Mouse (Mus musculus) heart, embryonic 16.5 days (tissue): ENCODE data around the gene Fkbp11. TPM values are rescaled to one million over a fixed set of nuclear protein-coding genes. Genes with fewer than 3 reads are reported as not detected.
A peak's percentile ranks its signal among the peaks of the same experiment; 100 is the strongest.

Experiments used
- ATAC-seq: fragments of 200-750 bp; cut with Nextera tagmentation; replicated peaks from 2 replicates; pipeline ENCODE4 v1.8.0; 2017; ENCODE audit warnings: moderate number of reproducible peaks; ENCODE audit not compliant: insufficient read depth, low FRiP score; ENCODE audit errors: extremely low read depth
- H3K27ac ChIP-seq: fragments of 300-500 bp; sonication (generic); 2 replicates; pipeline ENCODE4 v1.5.1; 2014; ENCODE audit warnings: mild to moderate bottlenecking, low read length, control low read depth, moderate library complexity
- H3K27me3 ChIP-seq: fragments of 300-500 bp; sonication (generic); 2 replicates; pipeline ENCODE4 v1.6.1; 2014; ENCODE audit warnings: low read length, mixed read lengths; ENCODE audit not compliant: control insufficient read depth, insufficient read depth
- H3K36me3 ChIP-seq: fragments of 300-500 bp; sonication (generic); 2 replicates; pipeline ENCODE4 v1.6.1; 2014; ENCODE audit not compliant: control insufficient read depth, insufficient read depth
- H3K4me1 ChIP-seq: fragments of 300-500 bp; sonication (generic); 2 replicates; pipeline ENCODE4 v1.6.1; 2014; ENCODE audit warnings: low read length, mixed read lengths; ENCODE audit not compliant: control insufficient read depth, insufficient read depth
- H3K4me2 ChIP-seq: fragments of 300-500 bp; sonication (generic); 2 replicates; pipeline ENCODE4 v1.6.1; 2014; ENCODE audit warnings: low read depth, mild to moderate bottlenecking, control low read depth, low read length
- H3K4me3 ChIP-seq: fragments of 300-500 bp; sonication (generic); 2 replicates; pipeline ENCODE4 v1.5.1; 2014; ENCODE audit warnings: mild to moderate bottlenecking, control low read depth, low read length
- H3K9ac ChIP-seq: fragments of 300-500 bp; sonication (generic); 2 replicates; pipeline ENCODE4 v1.6.1; 2014; ENCODE audit warnings: low read length, control low read depth
- H3K9me3 ChIP-seq: fragments of 300-500 bp; sonication (generic); replicated peaks from 2 replicates; pipeline ENCODE4 v1.6.1; 2016; ENCODE audit warnings: low read length; ENCODE audit not compliant: control insufficient read depth
- WGBS: fragments of 180-500 bp; shearing (Covaris S2); extraction: QIAGEN DNeasy Blood & Tissue Kit; methylation state at CpG from one replicate; pipeline ENCODE4 v1.1.7; 2014; 5-methylcytosine and 5-hydroxymethylcytosine counted together
- polyA plus RNA-seq: library from polyadenylated mRNA; unstranded; fragments of >200 nt; fragmentation: Nextera tagmentation; extraction: Ambion mirVana; gene quantifications from 2 replicates; pipeline ENCODE4 v1.2.1, GENCODE M21; 2015

The Fkbp11 gene
- polyA plus RNA-seq, 1 experiment from 2014 or later: 23.0 TPM

GRCm38 (mm10) chr15:98691486-98692147 lies 36.4 kb downstream of the Fkbp11 start:
- Histone ChIP-seq H3K9ac (no peak overlapping the region), H3K27ac (peak overlapping the region; percentile 79), H3K4me1 (peaks cover 21% of the 10 kb centered on the region), H3K36me3 (no peaks in the 10 kb centered on the region), H3K4me3 (no peak overlapping the region), H3K4me2 (no peak overlapping the region), H3K27me3 (no peaks in the 10 kb centered on the region), H3K9me3 (no peaks in the 10 kb centered on the region)
- ATAC-seq: no peak
- 68% methylated on average over 7 of the region's 7 CpGs for WGBS

GRCm38 (mm10) chr15:98689682-98690081 lies 38.3 kb downstream of the Fkbp11 start:
- Histone ChIP-seq H3K9ac (no peak overlapping the region), H3K4me2 (no peak overlapping the region), H3K4me3 (no peak overlapping the region), H3K27ac (no peak overlapping the region), H3K9me3 (no peaks in the 10 kb centered on the region), H3K4me1 (peaks cover 21% of the 10 kb centered on the region), H3K36me3 (no peaks in the 10 kb centered on the region), H3K27me3 (no peaks in the 10 kb centered on the region)
- 77% methylated on average over 2 of the region's 2 CpGs for WGBS
- ATAC-seq: no peak

- H3K36me3 ChIP-seq: no peaks in the 10 kb centered on the region
- H3K4me2 ChIP-seq: no peak overlapping the region
- H3K27me3 ChIP-seq: no peaks in the 10 kb centered on the region
- H3K27ac ChIP-seq: no peak overlapping the region
- no peak for ATAC-seq
- no peaks in the 10 kb centered on the region for H3K9me3 ChIP-seq
- no peak overlapping the region for H3K4me3 ChIP-seq
- H3K4me1 ChIP-seq: peaks cover 6% of the 10 kb centered on the region
- H3K9ac ChIP-seq: no peak overlapping the region
- WGBS: 66% methylated on average over 3 of the region's 3 CpGs
Observed at GRCm38 (mm10) chr15:98685926-98686325, 42.1 kb downstream of the Fkbp11 start.

GRCm38 (mm10) chr15:98683746-98684145 lies 44.3 kb downstream of the Fkbp11 start:
- Histone ChIP-seq H3K9me3 (no peaks in the 10 kb centered on the region), H3K27me3 (no peaks in the 10 kb centered on the region), H3K4me1 (no peaks in the 10 kb centered on the region), H3K4me3 (no peak overlapping the region), H3K9ac (no peak overlapping the region), H3K4me2 (no peak overlapping the region), H3K27ac (no peak overlapping the region), H3K36me3 (no peaks in the 10 kb centered on the region)
- no peak for ATAC-seq
- 82% methylated on average over 1 of the region's 1 CpGs for WGBS

- no peaks in the 10 kb centered on the region for H3K9me3 ChIP-seq
- H3K4me3 ChIP-seq: no peak overlapping the region
- H3K9ac ChIP-seq: no peak overlapping the region
- H3K27me3 ChIP-seq: 0 out of 2 replicates have a peak, but pooled peaks cover 2% of the 10 kb centered on the region
- H3K27ac ChIP-seq: no peak overlapping the region
- 51% methylated on average over 10 of the region's 10 CpGs for WGBS
- no peaks in the 10 kb centered on the region for H3K4me1 ChIP-seq
- H3K36me3 ChIP-seq: no peaks in the 10 kb centered on the region
- 0 out of 2 replicates have a peak, but pooled peaks have one; percentile 45 for ATAC-seq
- H3K4me2 ChIP-seq: no peak overlapping the region
Observed at GRCm38 (mm10) chr15:98683177-98683576, 44.8 kb downstream of the Fkbp11 start.

- Histone ChIP-seq H3K27me3 (0 out of 2 replicates have a peak, but pooled peaks cover 5% of the 10 kb centered on the region), H3K9me3 (no peaks in the 10 kb centered on the region), H3K4me3 (no peak overlapping the region), H3K36me3 (no peaks in the 10 kb centered on the region), H3K4me2 (no peak overlapping the region), H3K9ac (no peak overlapping the region), H3K4me1 (peaks cover 4% of the 10 kb centered on the region), H3K27ac (no peak overlapping the region)
- no peak for ATAC-seq
- 77% methylated on average over 7 of the region's 7 CpGs for WGBS
Observed at GRCm38 (mm10) chr15:98681633-98682032, 46.4 kb downstream of the Fkbp11 start.

- no peak overlapping the region for H3K4me2 ChIP-seq
- H3K27ac ChIP-seq: no peak overlapping the region
- no peaks in the 10 kb centered on the region for H3K36me3 ChIP-seq
- no peak overlapping the region for H3K4me3 ChIP-seq
- no peak overlapping the region for H3K9ac ChIP-seq
- H3K4me1 ChIP-seq: peaks cover 10% of the 10 kb centered on the region
- ATAC-seq: no peak
- WGBS: 69% methylated on average over 8 of the region's 8 CpGs
- peaks cover 13% of the 10 kb centered on the region; the same call in 1 of the 2 replicates for H3K27me3 ChIP-seq
- no peaks in the 10 kb centered on the region for H3K9me3 ChIP-seq
Observed at GRCm38 (mm10) chr15:98680660-98681059, 47.3 kb downstream of the Fkbp11 start.

GRCm38 (mm10) chr15:98677977-98678376 lies 50.0 kb downstream of the Fkbp11 start:
- H3K4me1 ChIP-seq: peaks cover 16% of the 10 kb centered on the region
- H3K9ac ChIP-seq: no peak overlapping the region
- H3K4me2 ChIP-seq: no peak overlapping the region
- no peak overlapping the region for H3K4me3 ChIP-seq
- no peaks in the 10 kb centered on the region for H3K36me3 ChIP-seq
- WGBS: 59% methylated on average over 7 of the region's 7 CpGs
- H3K27me3 ChIP-seq: peaks cover 30% of the 10 kb centered on the region
- ATAC-seq: no peak
- H3K9me3 ChIP-seq: no peaks in the 10 kb centered on the region
- H3K27ac ChIP-seq: no peak overlapping the region

- under 1% methylated on average over 37 of the region's 37 CpGs for WGBS
- Histone ChIP-seq H3K4me2 (peak within 1 kb of the TSS; percentile 93), H3K9ac (peak within 1 kb of the TSS; percentile 41), H3K27me3 (peaks cover 30% of the 10 kb centered on the region), H3K9me3 (no peaks in the 10 kb centered on the region), H3K36me3 (no peaks in the 10 kb centered on the region), H3K4me1 (peaks cover 24% of the 10 kb centered on the region), H3K4me3 (peak within 1 kb of the TSS; percentile 58), H3K27ac (no peak within 1 kb of the TSS)
- peak; percentile 97 for ATAC-seq
Observed at GRCm38 (mm10) chr15:98676940-98677728, 50.9 kb downstream of the Fkbp11 start, which contains the start of gene Rnd1. Rnd1 (minus strand) TSS chr15:98677461.
